Mouse (Mus musculus) embryonic facial prominence, embryonic 12.5 days (tissue): ENCODE data around the gene Adamts13. TPM values are rescaled to one million over a fixed set of nuclear protein-coding genes. Genes with fewer than 3 reads are reported as not detected.

Experiments
- ATAC-seq: fragments of 200-750 bp; cut with Nextera tagmentation; 2 replicates; pipeline ENCODE4 v1.8.0; 2017; ENCODE audit not compliant: insufficient number of reproducible peaks, insufficient read depth, low FRiP score, low TSS enrichment
- H3K27ac ChIP-seq: fragments of 300-500 bp; sonication (generic); 2 replicates; pipeline ENCODE4 v1.5.1; 2016; ENCODE audit warnings: mild to moderate bottlenecking
- H3K27me3 ChIP-seq: fragments of 300-500 bp; sonication (generic); 2 replicates; pipeline ENCODE4 v1.6.1; 2016; ENCODE audit warnings: mild to moderate bottlenecking, moderate library complexity
- H3K36me3 ChIP-seq: fragments of 300-500 bp; sonication (generic); 2 replicates; pipeline ENCODE4 v1.6.1; 2016; ENCODE audit warnings: mild to moderate bottlenecking
- H3K4me1 ChIP-seq: fragments of 300-500 bp; sonication (generic); 2 replicates; pipeline ENCODE4 v1.6.1; 2016
- H3K4me2 ChIP-seq: fragments of 300-500 bp; sonication (generic); replicated peaks from 2 replicates; pipeline ENCODE4 v1.6.1; 2016; ENCODE audit warnings: mild to moderate bottlenecking, moderate library complexity
- H3K4me3 ChIP-seq: fragments of 300-500 bp; sonication (generic); 2 replicates; pipeline ENCODE4 v1.5.1; 2016; ENCODE audit warnings: mild to moderate bottlenecking
- H3K9ac ChIP-seq: fragments of 300-500 bp; sonication (generic); 2 replicates; pipeline ENCODE4 v1.6.1; 2016; ENCODE audit warnings: mild to moderate bottlenecking, moderate library complexity
- H3K9me3 ChIP-seq: fragments of 300-500 bp; sonication (generic); 2 replicates; pipeline ENCODE4 v1.6.1; 2016; ENCODE audit warnings: mild to moderate bottlenecking, moderate library complexity
- WGBS: fragments of 180-500 bp; shearing (Covaris S2); methylation state at CpG from one replicate; pipeline ENCODE4 v1.1.7; 2016; 5-methylcytosine and 5-hydroxymethylcytosine counted together
- polyA plus RNA-seq: library from polyadenylated mRNA; unstranded; fragments of >200 nt; fragmentation: Nextera tagmentation; extraction: Ambion mirVana; gene quantifications from 2 replicates; pipeline ENCODE4 v1.2.1, GENCODE M21; 2016

Gene Adamts13
- polyA plus RNA-seq, 1 experiment from 2014 or later = not detected

- 22% methylated on average over 3 of the region's 3 CpGs for WGBS
- Histone ChIP-seq H3K9me3 (no peaks in the 10 kb centered on the region), H3K4me1 (no peaks in the 10 kb centered on the region), H3K4me3 (no peak overlapping the region), H3K27me3 (no peaks in the 10 kb centered on the region), H3K36me3 (no peaks in the 10 kb centered on the region), H3K9ac (no peak overlapping the region), H3K4me2 (no peak overlapping the region), H3K27ac (no peak overlapping the region)
- ATAC-seq = peak; percentile 72; the same call in 1 of the 2 replicates
Observed at GRCm38 (mm10) chr2:27043461-27043860, 70.2 kb downstream of the Adamts13 start.

- no peaks in the 10 kb centered on the region for H3K27me3 ChIP-seq
- H3K9ac ChIP-seq = no peak overlapping the region
- ATAC-seq = no peak
- no peak overlapping the region for H3K27ac ChIP-seq
- H3K36me3 ChIP-seq = no peaks in the 10 kb centered on the region
- H3K4me3 ChIP-seq = no peak overlapping the region
- H3K4me2 ChIP-seq = no peak overlapping the region
- H3K9me3 ChIP-seq = no peaks in the 10 kb centered on the region
- WGBS = 84% methylated on average over 4 of the region's 4 CpGs
- no peaks in the 10 kb centered on the region for H3K4me1 ChIP-seq
Observed at GRCm38 (mm10) chr2:27044166-27044565, 71.0 kb downstream of the Adamts13 start.

GRCm38 (mm10) chr2:27044641-27045040 lies 71.4 kb downstream of the Adamts13 start:
- Histone ChIP-seq H3K4me3 (no peak overlapping the region), H3K9ac (no peak overlapping the region), H3K4me1 (no peaks in the 10 kb centered on the region), H3K36me3 (no peaks in the 10 kb centered on the region), H3K27ac (no peak overlapping the region), H3K9me3 (no peaks in the 10 kb centered on the region), H3K4me2 (no peak overlapping the region), H3K27me3 (no peaks in the 10 kb centered on the region)
- ATAC-seq = no peak
- 78% methylated on average over 3 of the region's 3 CpGs for WGBS

- no peak overlapping the region for H3K27ac ChIP-seq
- 72% methylated on average over 8 of the region's 8 CpGs for WGBS
- H3K4me3 ChIP-seq = no peak overlapping the region
- H3K9ac ChIP-seq = no peak overlapping the region
- H3K27me3 ChIP-seq = no peaks in the 10 kb centered on the region
- H3K4me1 ChIP-seq = no peaks in the 10 kb centered on the region
- H3K36me3 ChIP-seq = no peaks in the 10 kb centered on the region
- no peaks in the 10 kb centered on the region for H3K9me3 ChIP-seq
- no peak overlapping the region for H3K4me2 ChIP-seq
- ATAC-seq = no peak
Observed at GRCm38 (mm10) chr2:27045979-27046770, 73.0 kb downstream of the Adamts13 start.

- Histone ChIP-seq H3K36me3 (no peaks in the 10 kb centered on the region), H3K9ac (no peak overlapping the region), H3K27ac (no peak overlapping the region), H3K4me3 (no peak overlapping the region), H3K9me3 (no peaks in the 10 kb centered on the region), H3K27me3 (no peaks in the 10 kb centered on the region), H3K4me1 (no peaks in the 10 kb centered on the region), H3K4me2 (no peak overlapping the region)
- WGBS = 50% methylated on average over 6 of the region's 6 CpGs
- no peak for ATAC-seq
Observed at GRCm38 (mm10) chr2:27049408-27049807, 76.2 kb downstream of the Adamts13 start.

GRCm38 (mm10) chr2:27058251-27058650 lies 85.0 kb downstream of the Adamts13 start:
- Histone ChIP-seq H3K36me3 (no peaks in the 10 kb centered on the region), H3K9ac (no peak overlapping the region), H3K4me3 (no peak overlapping the region), H3K4me1 (peaks cover 8% of the 10 kb centered on the region; the same call in 1 of the 2 replicates), H3K27ac (peak overlapping the region; percentile 78; the same call in 1 of the 2 replicates), H3K9me3 (no peaks in the 10 kb centered on the region), H3K27me3 (no peaks in the 10 kb centered on the region), H3K4me2 (no peak overlapping the region; the same call in 1 of the 2 replicates)
- WGBS = 52% methylated on average over 4 of the region's 4 CpGs
- ATAC-seq = no peak

GRCm38 (mm10) chr2:27058751-27059150 lies 85.5 kb downstream of the Adamts13 start:
- Histone ChIP-seq H3K4me3 (no peak overlapping the region), H3K27me3 (no peaks in the 10 kb centered on the region), H3K4me2 (no peak overlapping the region; the same call in 1 of the 2 replicates), H3K9me3 (no peaks in the 10 kb centered on the region), H3K4me1 (peaks cover 8% of the 10 kb centered on the region; the same call in 1 of the 2 replicates), H3K9ac (no peak overlapping the region), H3K36me3 (no peaks in the 10 kb centered on the region), H3K27ac (peak overlapping the region; percentile 78)
- no peak for ATAC-seq
- WGBS = 33% methylated on average over 12 of the region's 12 CpGs

- peak overlapping the region; percentile 78 for H3K27ac ChIP-seq
- 81% methylated on average over 9 of the region's 9 CpGs for WGBS
- H3K27me3 ChIP-seq = no peaks in the 10 kb centered on the region
- no peak overlapping the region for H3K4me3 ChIP-seq
- H3K9me3 ChIP-seq = no peaks in the 10 kb centered on the region
- H3K9ac ChIP-seq = no peak overlapping the region
- no peak for ATAC-seq
- H3K4me1 ChIP-seq = peaks cover 8% of the 10 kb centered on the region; the same call in 1 of the 2 replicates
- no peaks in the 10 kb centered on the region for H3K36me3 ChIP-seq
- H3K4me2 ChIP-seq = no peak overlapping the region
Observed at GRCm38 (mm10) chr2:27059187-27059586, 86.0 kb downstream of the Adamts13 start.

Other genes with a start within 250 kb of the Adamts13 start
- not detected in 2 replicates for gene Abo, start 108.4 kb upstream of the Adamts13 start, polyA plus RNA-seq
- gene Surf6, start 70.5 kb upstream of the Adamts13 start, polyA plus RNA-seq = 31.4 and 31.5 TPM in 2 replicates
- 72.1 and 74.2 TPM in 2 replicates for gene Med22, start 62.7 kb upstream of the Adamts13 start, polyA plus RNA-seq
- 565 and 574 TPM in 2 replicates for gene Rpl7a, start 62.7 kb upstream of the Adamts13 start, polyA plus RNA-seq
- 43.8 and 44.1 TPM in 2 replicates for gene Surf2, start 57.0 kb upstream of the Adamts13 start, polyA plus RNA-seq
- gene Surf1, start 56.9 kb upstream of the Adamts13 start, polyA plus RNA-seq = 54.2 and 56.8 TPM in 2 replicates
- 185 and 187 TPM in 2 replicates for gene Surf4, start 39.5 kb upstream of the Adamts13 start, polyA plus RNA-seq
- 0.22 TPM in 1 of 2 replicates, not detected in the other for gene Stkld1, start 39.4 kb upstream of the Adamts13 start, polyA plus RNA-seq
- 51.4 and 53.5 TPM in 2 replicates for gene Rexo4, start 9.0 kb upstream of the Adamts13 start, polyA plus RNA-seq
- 94.1 and 96.9 TPM in 2 replicates for gene Cacfd1, start 36.5 kb downstream of the Adamts13 start, polyA plus RNA-seq
- 1.0 and 1.9 TPM in 2 replicates for gene Slc2a6, start 54.6 kb downstream of the Adamts13 start, polyA plus RNA-seq
- 8.7 and 12.1 TPM in 2 replicates for gene Mymk, start 98.8 kb downstream of the Adamts13 start, polyA plus RNA-seq
- 4.4 and 6.9 TPM in 2 replicates for gene Adamtsl2, start 106.0 kb downstream of the Adamts13 start, polyA plus RNA-seq
- 0.24 and 0.29 TPM in 2 replicates for gene Fam163b, start 169.1 kb downstream of the Adamts13 start, polyA plus RNA-seq
- 0.17 and 0.52 TPM in 2 replicates for gene Dbh, start 191.8 kb downstream of the Adamts13 start, polyA plus RNA-seq